Mouse (Mus musculus) lung, adult 2 months (tissue): Measurements from ENCODE around the gene Vmn1r28.

ENCODE experiments used
- CTCF ChIP-seq: fragments of 200-500 bp; IDR thresholded peaks from 2 replicates; pipeline ENCODE4 v1.5.1; 2011; ENCODE audit warnings: mild to moderate bottlenecking, low read length, control low read depth; ENCODE audit not compliant: insufficient read depth
- POLR2A ChIP-seq: fragments of 200-500 bp; IDR thresholded peaks from 2 replicates; pipeline ENCODE4 v1.6.1; 2011; ENCODE audit warnings: low read depth, mild to moderate bottlenecking, control low read depth, low read length, borderline replicate concordance; ENCODE audit errors: extremely low read depth

DNA sequence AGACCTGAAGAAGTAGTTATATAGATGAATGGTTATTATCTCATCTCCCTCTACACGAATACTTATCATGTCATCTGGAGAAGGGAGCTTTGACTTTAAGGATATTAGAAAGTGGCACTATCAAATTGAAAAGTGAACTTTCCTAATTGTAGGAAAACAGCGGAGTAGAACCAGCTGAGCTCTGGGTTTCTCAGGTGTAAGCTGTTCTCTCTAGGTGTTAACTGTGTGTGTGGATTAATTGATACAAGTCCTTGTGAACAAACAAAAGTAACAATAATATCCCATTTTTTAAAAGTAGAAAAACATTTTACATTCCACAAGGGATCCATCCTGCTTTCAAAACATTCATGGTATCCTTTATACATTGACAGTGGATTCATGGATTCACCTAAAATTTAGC lies 43.1 kb upstream of the Vmn1r28 start, which contains the start of gene Vmn1r27:
- no peak for TF ChIP-seq POLR2A
- TF ChIP-seq CTCF: no peak
